Mouse (Mus musculus) heart, postnatal 25 days (tissue): ENCODE results near the gene Grm8. TPM values are rescaled to one million over a fixed set of nuclear protein-coding genes. Genes with fewer than 3 reads are reported as not detected.
"Not testable (repeated sequence)": the region's sequence is repeated elsewhere in the genome, so short reads cannot be mapped to it uniquely, and the experiment has no call there.

Source experiments
- DNase-seq: peaks from one replicate; pipeline ENCODE4 v3.0.0; 2022; ENCODE audit warnings: low spot score
- intact Hi-C: fragments of 180-260 bp; cut with DNase I; formaldehyde crosslinking; loops from one replicate; pipeline ENCODE4 v1.15.1; 2025
- total RNA-seq, 2 experiments: library from RNA; stranded (reverse); gene quantifications; 2 replicates each; pipeline ENCODE4 v1.2.3; 2021

Gene Grm8
- total RNA-seq, 2 experiments from 2014 or later: 0.05 TPM; not detected in 1

GRCm38 (mm10) chr6:27895153-27895552, 239.8 kb downstream of the Grm8 start:
- intact Hi-C loops: no loop called here

GRCm38 (mm10) chr6:27892886-27893285, 242.1 kb downstream of the Grm8 start:
- intact Hi-C loops: no loop called here
- DNase-seq: no peak

More at GRCm38 (mm10) chr6:27895153-27895552, 239.8 kb downstream of the Grm8 start:
- no peak for DNase-seq

GRCm38 (mm10) chr6:27888391-27888790, 246.6 kb downstream of the Grm8 start:
- intact Hi-C loops: no loop called here
- no peak for DNase-seq

GRCm38 (mm10) chr6:27887922-27888321, 247.1 kb downstream of the Grm8 start:
- intact Hi-C loops: no loop called here

GRCm38 (mm10) chr6:27885786-27886185, 249.2 kb downstream of the Grm8 start:
- intact Hi-C loops: no loop called here
- no peak for DNase-seq

More at GRCm38 (mm10) chr6:27887922-27888321, 247.1 kb downstream of the Grm8 start:
- no peak for DNase-seq

- DNase-seq: no peak
These were observed 285.3 kb downstream of the Grm8 start for GRCm38 (mm10) chr6:27849644-27850043.

GRCm38 (mm10) chr6:27836159-27836558, 298.8 kb downstream of the Grm8 start:
- intact Hi-C loops: no loop called here

More at GRCm38 (mm10) chr6:27849644-27850043, 285.3 kb downstream of the Grm8 start:
- intact Hi-C loops: no loop called here

GRCm38 (mm10) chr6:27819735-27820134, 315.2 kb downstream of the Grm8 start:
- intact Hi-C loops, DNase-seq: not testable (repeated sequence)

More at GRCm38 (mm10) chr6:27836159-27836558, 298.8 kb downstream of the Grm8 start:
- no peak for DNase-seq

- intact Hi-C loops: no loop called here
- no peak for DNase-seq
These were observed 322.2 kb downstream of the Grm8 start for GRCm38 (mm10) chr6:27812789-27813188.

GRCm38 (mm10) chr6:27809996-27810395, 325.0 kb downstream of the Grm8 start:
- no peak for DNase-seq
- intact Hi-C loops: no loop called here

GRCm38 (mm10) chr6:27806741-27807140, 328.2 kb downstream of the Grm8 start:
- intact Hi-C loops: no loop called here
- no peak for DNase-seq

GRCm38 (mm10) chr6:27800881-27801572, 334.0 kb downstream of the Grm8 start:
- intact Hi-C loops: no loop called here

GRCm38 (mm10) chr6:27798735-27799134, 336.2 kb downstream of the Grm8 start:
- DNase-seq: no peak
- intact Hi-C loops: no loop called here

More at GRCm38 (mm10) chr6:27800881-27801572, 334.0 kb downstream of the Grm8 start:
- no peak for DNase-seq

GRCm38 (mm10) chr6:27789566-27789965, 345.4 kb downstream of the Grm8 start:
- intact Hi-C loops: no loop called here

GRCm38 (mm10) chr6:27789151-27789550, 345.8 kb downstream of the Grm8 start:
- intact Hi-C loops: no loop called here
- no peak for DNase-seq

More at GRCm38 (mm10) chr6:27789566-27789965, 345.4 kb downstream of the Grm8 start:
- no peak for DNase-seq

GRCm38 (mm10) chr6:27782251-27782650, 352.7 kb downstream of the Grm8 start:
- intact Hi-C loops: no loop called here
- no peak for DNase-seq

- DNase-seq: no peak
These were observed 353.6 kb downstream of the Grm8 start for GRCm38 (mm10) chr6:27781371-27781770.

GRCm38 (mm10) chr6:27775646-27776271, 359.2 kb downstream of the Grm8 start:
- DNase-seq: no peak
- intact Hi-C loops: no loop called here

More at GRCm38 (mm10) chr6:27781371-27781770, 353.6 kb downstream of the Grm8 start:
- intact Hi-C loops: no loop called here

GRCm38 (mm10) chr6:27762061-27762460, 372.9 kb downstream of the Grm8 start:
- intact Hi-C loops: no loop called here
- no peak for DNase-seq

- DNase-seq: no peak
- intact Hi-C loops: no loop called here
These were observed 381.6 kb downstream of the Grm8 start for GRCm38 (mm10) chr6:27753290-27753829.

GRCm38 (mm10) chr6:27746493-27746892, 388.5 kb downstream of the Grm8 start:
- no peak for DNase-seq
- intact Hi-C loops: no loop called here
